Comparison of ENCODE assay signal across 25 mouse cellular contexts in genomic region chr7:83725801-83726200, GRCm38 (mm10). TPM values are rescaled to one million over a fixed set of nuclear protein-coding genes. Genes with fewer than 3 reads are reported as not detected.
A peak's percentile ranks its signal among the peaks of the same experiment; 100 is the strongest.
DNase-seq lines count a peak whose midpoint lies in the region; ATAC-seq and TF ChIP-seq lines count a peak whose summit lies in the region.
"Had no signal": no experiment of that assay in that cellular context is flagged by ENCODE, and none has a peak within 500 bp of the region (broad histone marks: within the 10 kb centered on the region; RNA-seq: fewer than 3 reads in every experiment).

No protein-coding gene starts in this region.

- H3K36me3 ChIP-seq in limb, embryonic 13.5 days = no peaks in the 10 kb centered on the region
- H3K36me3 ChIP-seq: embryonic facial prominence, embryonic 12.5 days; heart, embryonic 15.5 days had no signal

- H3K9me3 ChIP-seq in limb, embryonic 13.5 days = no peaks in the 10 kb centered on the region
- H3K9me3 ChIP-seq: embryonic facial prominence, embryonic 12.5 days; forebrain, embryonic 13.5 days; heart, embryonic 15.5 days had no signal

- H3K27ac ChIP-seq in gastrocnemius, adult 2 months = peak overlapping the region; percentile 28; the same call in 1 of the 2 replicates
- peak overlapping the region; percentile 10; the same call in 1 of the 2 replicates for H3K27ac ChIP-seq in limb, embryonic 13.5 days
- H3K27ac ChIP-seq: forebrain, embryonic 13.5 days; heart, embryonic 15.5 days had no signal

- ATAC-seq in limb, embryonic 13.5 days (ENCODE audit: low FRiP score, low read depth) = no peak
- ATAC-seq: activated CD4-positive, CD25-positive, alpha-beta regulatory T cell, adult 4 months; forebrain, embryonic 13.5 days; forebrain, postnatal 0 days; hindbrain, embryonic 16.5 days; inflammation-experienced regulatory T-cells, adult 6 months; intestine, postnatal 0 days; Patski had no signal

- H3K27me3 ChIP-seq in limb, embryonic 13.5 days = no peaks in the 10 kb centered on the region
- H3K27me3 ChIP-seq: embryonic facial prominence, embryonic 12.5 days; forebrain, embryonic 13.5 days; heart, embryonic 15.5 days; Patski had no signal

- TF ChIP-seq CTCF in gastrocnemius, adult 2 months (IDR thresholded peaks at IDR 0.05) = no peak

- intact Hi-C loops in gastrocnemius, adult 2 months (cut with DNase I) = no loop called here

- H3K4me2 ChIP-seq in limb, embryonic 13.5 days (replicated peaks) = no peak overlapping the region
- H3K4me2 ChIP-seq: embryonic facial prominence, embryonic 12.5 days; forebrain, embryonic 13.5 days; heart, embryonic 11.5 days; heart, embryonic 15.5 days had no signal

- H3K4me1 ChIP-seq in limb, embryonic 13.5 days = peaks cover 20% of the 10 kb centered on the region
- H3K4me1 ChIP-seq: forebrain, embryonic 13.5 days had no signal

- peak; percentile 5 for DNase-seq in cerebellum, adult 11-12 months
- DNase-seq in cerebellum, postnatal 4 days (ENCODE audit: low spot score in 2 of 2) = no peak
- no peak for DNase-seq in gastrocnemius, adult 2 months
- no peak for DNase-seq in gastrocnemius, adult 8-10 months (ENCODE audit: low spot score in 2 of 2)
- DNase-seq in 3T3-L1 (ENCODE audit: low read depth, low spot score) = peak; percentile 24
- no peak for DNase-seq in thymus, postnatal 36 days
- DNase-seq: adrenal gland, postnatal 14 days; cerebellum, adult 9-10 months; embryo, embryonic 11 days; forebrain, postnatal 0 days; gastrocnemius, postnatal 36 days; heart, adult 18-20 months; heart, postnatal 36 days; kidney, adult 8-10 months had no signal

- no peak overlapping the region for H3K9ac ChIP-seq in limb, embryonic 13.5 days
- H3K9ac ChIP-seq: embryonic facial prominence, embryonic 12.5 days; forebrain, embryonic 13.5 days; forebrain, postnatal 0 days; heart, embryonic 15.5 days had no signal

- H3K4me3 ChIP-seq in gastrocnemius, adult 2 months = no peak overlapping the region
- no peak overlapping the region for H3K4me3 ChIP-seq in limb, embryonic 13.5 days
- H3K4me3 ChIP-seq: embryonic facial prominence, embryonic 12.5 days; forebrain, embryonic 13.5 days; heart, embryonic 15.5 days had no signal

RNA-seq across cellular contexts. Expression of gene Il16, which starts 19.7 kb away (rescaled TPM):
- 1 to 10 TPM; 1.4 to 1.8 TPM for total RNA-seq in gastrocnemius, adult 2 months (2021)
- total RNA-seq in gastrocnemius, adult 8-10 months (2022) = 1 to 10 TPM in 3 of 4 experiments, under 1 TPM in 1; 0.75 to 1.9 (median 1.5) TPM
- polyA plus RNA-seq in limb, embryonic 13.5 days (2015; fragmentation: Nextera tagmentation; extraction: Ambion mirVana) = 3.7 and 4.6 TPM in 2 replicates
- polyA plus RNA-seq: C2C12 had no signal

Comparison
In these comparisons a context has a peak if more than half of its experiments do, and no peak if none do; other contexts are left out.
1. DNase-seq: peak in cerebellum, adult 11-12 months (single experiment) and 3T3-L1 (single experiment); none in cerebellum, postnatal 4 days (0 of 2), gastrocnemius, adult 2 months (single experiment), gastrocnemius, adult 8-10 months (0 of 2) and thymus, postnatal 36 days (0 of 2).